Mouse (Mus musculus) megakaryocyte, adult 5-6 weeks (primary cell): Measurements from ENCODE around the gene Tmem164. TPM values are rescaled to one million over a fixed set of nuclear protein-coding genes. Genes with fewer than 3 reads are reported as not detected.
A peak's percentile ranks its signal among the peaks of the same experiment; 100 is the strongest.

Source experiments
- ATAC-seq: 2 replicates; pipeline ENCODE4 v1.8.0; 2016; ENCODE audit warnings: mild to moderate bottlenecking, inconsistent platforms; ENCODE audit not compliant: poor library complexity, severe bottlenecking
- total RNA-seq, 2 experiments: library from RNA; stranded (forward) in 1 of 2; stranded (reverse) in 1 of 2; fragments of 153-499, 151-499 nt in 1 of 2; fragments of 221-1000, 200-1000 nt in 1 of 2; gene quantifications; 2 replicates each; pipeline versions ENCODE4 v1.2.3 to v1.2.4; 2015 to 2017

Tmem164 gene
- total RNA-seq, 2 experiments from 2014 or later, result 41.4 to 56.6 TPM

GRCm38 (mm10) chrX:142825309-142825708, 144.1 kb downstream of the Tmem164 start:
- no peak for ATAC-seq

GRCm38 (mm10) chrX:142827644-142828043, 146.4 kb downstream of the Tmem164 start:
- no peak for ATAC-seq

- ATAC-seq, result no peak
Observed at GRCm38 (mm10) chrX:142828184-142828908, 147.1 kb downstream of the Tmem164 start.

- ATAC-seq, result no peak
Observed at GRCm38 (mm10) chrX:142829267-142829666, 148.1 kb downstream of the Tmem164 start.

- no peak for ATAC-seq
Observed at GRCm38 (mm10) chrX:142829866-142830470, 148.8 kb downstream of the Tmem164 start.

- ATAC-seq, result no peak
Observed at GRCm38 (mm10) chrX:142830572-142830971, 149.4 kb downstream of the Tmem164 start.

GRCm38 (mm10) chrX:142832221-142832620, 151.0 kb downstream of the Tmem164 start:
- ATAC-seq, result no peak

GRCm38 (mm10) chrX:142833164-142833796, 152.1 kb downstream of the Tmem164 start:
- no peak for ATAC-seq

GRCm38 (mm10) chrX:142834807-142835206, 153.6 kb downstream of the Tmem164 start:
- ATAC-seq, result no peak

- ATAC-seq, result no peak
Observed at GRCm38 (mm10) chrX:142836399-142836798, 155.2 kb downstream of the Tmem164 start.

GRCm38 (mm10) chrX:142837316-142837715, 156.1 kb downstream of the Tmem164 start:
- ATAC-seq, result no peak

GRCm38 (mm10) chrX:142838841-142839240, 157.6 kb downstream of the Tmem164 start:
- ATAC-seq, result no peak

GRCm38 (mm10) chrX:142839411-142839810, 158.2 kb downstream of the Tmem164 start:
- no peak for ATAC-seq

- ATAC-seq, result no peak
Observed at GRCm38 (mm10) chrX:142841916-142842315, 160.7 kb downstream of the Tmem164 start.

GRCm38 (mm10) chrX:142846266-142846665, 165.1 kb downstream of the Tmem164 start:
- ATAC-seq, result no peak

- ATAC-seq, result no peak
Observed at GRCm38 (mm10) chrX:142848032-142848431, 166.8 kb downstream of the Tmem164 start.

- ATAC-seq, result no peak
Observed at GRCm38 (mm10) chrX:142869844-142870243, 188.6 kb downstream of the Tmem164 start.

GRCm38 (mm10) chrX:142882255-142882654, 201.0 kb downstream of the Tmem164 start:
- peak; percentile 95 for ATAC-seq

- ATAC-seq, result no peak
Observed at GRCm38 (mm10) chrX:142883593-142883992, 202.4 kb downstream of the Tmem164 start.

GRCm38 (mm10) chrX:142885962-142886361, 204.8 kb downstream of the Tmem164 start:
- ATAC-seq, result no peak
